Mouse (Mus musculus): ENCODE data around the gene Enox1. TPM values are rescaled to one million over a fixed set of nuclear protein-coding genes. Genes with fewer than 3 reads are reported as not detected.

Gene Enox1
- polyA plus RNA-seq, 1 experiment: 1.1 TPM

DNA sequence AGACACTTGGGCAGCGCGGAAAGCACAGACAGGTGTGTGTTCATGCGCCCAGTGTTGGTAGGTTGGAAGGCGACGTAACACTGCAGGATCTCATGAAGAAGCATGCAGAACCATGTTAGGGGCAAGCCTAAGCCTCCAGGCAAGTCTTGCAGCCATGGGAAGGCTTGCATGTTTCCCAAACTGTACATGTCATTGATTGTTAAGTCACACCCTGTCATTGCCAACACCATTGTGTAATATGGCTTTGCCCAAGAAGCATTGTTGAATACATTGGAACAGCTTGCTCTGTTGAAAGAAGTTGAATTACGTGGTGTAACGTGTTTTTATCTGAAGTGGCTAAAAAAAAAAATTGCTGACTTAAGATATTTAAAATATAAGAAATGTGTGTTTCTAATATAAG, 162.8 kb downstream of the Enox1 start:
- H3K4me3 ChIP-seq (ENCODE audit: insufficient read depth, low read depth, low read length): no peak overlapping the region
- TF ChIP-seq CTCF (conservative IDR thresholded peaks at IDR 0.05; ENCODE audit: insufficient read depth, insufficient read length, low read depth, low read length): no peak
- TF ChIP-seq POLR2A (IDR thresholded peaks at IDR 0.05; ENCODE audit: low read depth, low read length): no peak
- H3K27me3 ChIP-seq (replicated peaks; ENCODE audit: control insufficient read depth, insufficient read depth, low read length): no peaks in the 10 kb centered on the region
- no peaks in the 10 kb centered on the region for H3K36me3 ChIP-seq (ENCODE audit: control insufficient read depth, insufficient read depth, low read length)
- no peak overlapping the region for H3K27ac ChIP-seq (ENCODE audit: insufficient read depth, low read depth, low read length)
- no peak for DNase-seq
- 92% methylated on average over 7 of the region's 7 CpGs for WGBS
- H3K4me1 ChIP-seq (ENCODE audit: control insufficient read depth, insufficient read depth, low read length): no peaks in the 10 kb centered on the region

DNA sequence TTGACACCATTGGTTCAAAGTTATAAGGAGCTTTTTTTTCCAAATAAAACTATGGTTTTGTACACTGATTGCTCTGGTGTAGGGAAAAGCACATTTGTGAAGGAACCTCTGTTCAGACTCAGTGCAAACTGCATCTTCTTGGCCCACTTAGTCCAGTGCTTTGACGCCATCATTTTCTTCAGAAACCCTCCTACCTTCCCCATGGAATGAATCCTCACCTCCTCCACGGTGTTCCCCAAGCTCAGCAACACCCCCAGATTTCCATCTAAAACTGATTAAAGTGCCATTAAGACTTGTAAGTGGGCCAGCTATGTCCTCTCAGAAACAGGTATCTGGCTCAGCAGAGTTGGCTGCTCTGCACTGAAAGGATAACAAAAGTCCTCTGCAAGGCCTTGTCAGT, 167.8 kb downstream of the Enox1 start:
- no peaks in the 10 kb centered on the region for H3K27me3 ChIP-seq (replicated peaks; ENCODE audit: control insufficient read depth, insufficient read depth, low read length)
- no peaks in the 10 kb centered on the region for H3K4me1 ChIP-seq (ENCODE audit: control insufficient read depth, insufficient read depth, low read length)
- no peak overlapping the region for H3K4me3 ChIP-seq (ENCODE audit: insufficient read depth, low read depth, low read length)
- H3K27ac ChIP-seq (ENCODE audit: insufficient read depth, low read depth, low read length): no peak overlapping the region
- 93% methylated on average over 2 of the region's 2 CpGs for WGBS
- no peak for TF ChIP-seq CTCF (conservative IDR thresholded peaks at IDR 0.05; ENCODE audit: insufficient read depth, insufficient read length, low read depth, low read length)
- TF ChIP-seq POLR2A (IDR thresholded peaks at IDR 0.05; ENCODE audit: low read depth, low read length): no peak
- H3K36me3 ChIP-seq (ENCODE audit: control insufficient read depth, insufficient read depth, low read length): no peaks in the 10 kb centered on the region
- DNase-seq: no peak

DNA sequence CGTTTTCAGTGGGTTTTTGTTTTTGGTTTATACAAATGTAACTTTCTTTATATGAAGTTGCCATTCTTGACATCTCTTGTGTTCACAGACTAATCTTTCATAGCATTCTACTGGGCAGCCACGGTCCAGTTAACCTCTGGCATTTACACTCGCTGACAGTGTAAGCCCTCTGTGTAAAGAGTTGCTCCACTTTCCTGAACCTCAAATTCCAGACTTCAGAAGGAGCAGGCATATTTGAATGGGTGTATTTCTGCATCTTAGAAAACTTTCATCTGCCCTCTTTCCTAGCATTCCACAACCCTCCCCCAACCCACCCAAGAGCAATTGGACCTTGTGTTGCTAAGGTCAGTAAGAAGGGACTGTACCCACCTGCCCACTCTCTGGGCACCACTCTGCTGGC, 171.1 kb downstream of the Enox1 start:
- peak; percentile 26 for DNase-seq
- Histone ChIP-seq H3K36me3 (ENCODE audit: control insufficient read depth, insufficient read depth, low read length) (no peaks in the 10 kb centered on the region), H3K4me1 (ENCODE audit: control insufficient read depth, insufficient read depth, low read length) (no peaks in the 10 kb centered on the region), H3K27ac (ENCODE audit: insufficient read depth, low read depth, low read length) (no peak overlapping the region), H3K27me3 (replicated peaks; ENCODE audit: control insufficient read depth, insufficient read depth, low read length) (no peaks in the 10 kb centered on the region), H3K4me3 (ENCODE audit: insufficient read depth, low read depth, low read length) (no peak overlapping the region)
- WGBS: 40% methylated on average over 3 of the region's 3 CpGs
- TF ChIP-seq POLR2A (IDR thresholded peaks at IDR 0.05; ENCODE audit: low read depth, low read length): no peak
- TF ChIP-seq CTCF (conservative IDR thresholded peaks at IDR 0.05; ENCODE audit: insufficient read depth, insufficient read length, low read depth, low read length): no peak

DNA sequence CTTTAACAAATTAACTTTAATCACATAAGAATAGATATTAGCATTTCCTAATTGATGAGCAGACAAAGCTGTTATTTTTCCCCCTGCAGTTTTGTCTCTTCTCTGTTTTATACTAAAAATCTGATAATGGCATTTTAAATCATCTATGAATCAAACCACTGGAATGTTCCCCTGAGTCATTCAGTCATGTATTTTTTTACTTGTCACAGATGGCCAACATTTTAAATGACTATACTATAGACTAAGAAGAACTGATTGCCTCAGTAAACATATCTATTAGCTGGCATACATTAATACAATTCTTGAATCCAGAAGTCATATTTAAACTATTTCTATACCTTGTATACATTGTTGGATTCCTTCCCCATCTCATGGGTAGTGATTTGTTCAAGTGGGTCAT, 173.2 kb downstream of the Enox1 start:
- Histone ChIP-seq H3K4me3 (ENCODE audit: insufficient read depth, low read depth, low read length) (no peak overlapping the region), H3K27me3 (replicated peaks; ENCODE audit: control insufficient read depth, insufficient read depth, low read length) (no peaks in the 10 kb centered on the region), H3K36me3 (ENCODE audit: control insufficient read depth, insufficient read depth, low read length) (no peaks in the 10 kb centered on the region), H3K27ac (ENCODE audit: insufficient read depth, low read depth, low read length) (no peak overlapping the region), H3K4me1 (ENCODE audit: control insufficient read depth, insufficient read depth, low read length) (no peaks in the 10 kb centered on the region)
- TF ChIP-seq POLR2A (IDR thresholded peaks at IDR 0.05; ENCODE audit: low read depth, low read length) (no peak), CTCF (conservative IDR thresholded peaks at IDR 0.05; ENCODE audit: insufficient read depth, insufficient read length, low read depth, low read length) (no peak)
- DNase-seq: no peak

DNA sequence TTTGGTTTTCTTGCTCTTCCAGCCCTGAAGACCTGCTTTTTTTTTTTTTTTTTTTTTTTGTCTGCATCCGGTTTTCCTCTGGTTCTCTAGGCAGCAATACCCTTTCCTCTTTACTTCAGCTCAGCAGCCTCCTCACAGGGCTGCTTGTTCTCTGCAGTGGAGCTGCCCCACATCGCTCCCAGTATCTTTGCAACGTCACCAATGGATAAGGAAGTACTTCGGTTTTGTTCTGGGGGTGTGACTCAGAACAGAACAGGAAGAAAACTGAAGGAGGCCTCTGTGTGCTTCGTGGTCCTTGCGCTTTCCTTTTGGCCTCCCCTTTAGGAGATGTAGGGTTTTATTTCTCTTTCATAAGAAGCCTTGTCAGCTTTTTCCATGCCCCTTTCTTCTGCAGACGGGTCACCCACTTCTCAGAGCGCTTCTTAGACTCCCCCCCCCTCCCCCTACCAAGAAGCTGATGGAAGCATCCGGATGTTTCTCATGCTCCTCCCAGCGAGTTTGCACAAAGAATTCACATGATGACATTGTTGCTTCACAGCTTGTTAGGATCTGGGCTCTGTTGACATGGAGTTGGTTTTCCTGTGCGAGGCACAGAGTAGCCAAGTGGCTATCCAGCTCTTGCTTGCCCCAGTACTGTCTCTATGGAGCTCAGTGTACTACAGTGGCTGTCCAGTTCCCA, 187.2 kb downstream of the Enox1 start:
- Histone ChIP-seq H3K36me3 (ENCODE audit: control insufficient read depth, insufficient read depth, low read length) (no peaks in the 10 kb centered on the region), H3K4me1 (ENCODE audit: control insufficient read depth, insufficient read depth, low read length) (no peaks in the 10 kb centered on the region), H3K4me3 (ENCODE audit: insufficient read depth, low read depth, low read length) (no peak overlapping the region), H3K27ac (ENCODE audit: insufficient read depth, low read depth, low read length) (0 out of 2 replicates have a peak overlapping the region, but pooled peaks have one; percentile 9), H3K27me3 (replicated peaks; ENCODE audit: control insufficient read depth, insufficient read depth, low read length) (no peaks in the 10 kb centered on the region)
- peak; percentile 37 for DNase-seq
- TF ChIP-seq CTCF (conservative IDR thresholded peaks at IDR 0.05; ENCODE audit: insufficient read depth, insufficient read length, low read depth, low read length) (no peak), POLR2A (IDR thresholded peaks at IDR 0.05; ENCODE audit: low read depth, low read length) (no peak)
- WGBS: 51% methylated on average over 11 of the region's 11 CpGs

DNA sequence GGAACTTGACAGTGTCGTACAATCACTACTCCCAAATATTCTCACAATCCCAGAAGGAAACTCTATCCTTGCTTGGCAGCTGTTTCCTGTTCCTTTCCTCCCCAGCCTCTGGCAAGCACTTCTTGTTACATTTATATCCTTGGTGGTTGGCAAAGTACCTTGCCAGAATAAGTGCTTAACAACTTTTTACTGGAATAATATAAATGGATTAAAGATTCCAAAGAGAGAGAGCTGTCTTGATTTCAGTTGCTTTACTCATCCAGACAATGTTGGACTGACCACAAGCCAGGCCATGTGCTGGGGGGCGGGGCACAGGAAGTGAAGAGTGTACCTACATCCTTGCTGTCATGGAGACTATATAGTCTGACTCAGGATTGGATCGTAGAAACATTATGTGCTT, 189.7 kb downstream of the Enox1 start:
- Histone ChIP-seq H3K27me3 (replicated peaks; ENCODE audit: control insufficient read depth, insufficient read depth, low read length) (no peaks in the 10 kb centered on the region), H3K4me3 (ENCODE audit: insufficient read depth, low read depth, low read length) (no peak overlapping the region), H3K27ac (ENCODE audit: insufficient read depth, low read depth, low read length) (no peak overlapping the region), H3K36me3 (ENCODE audit: control insufficient read depth, insufficient read depth, low read length) (no peaks in the 10 kb centered on the region), H3K4me1 (ENCODE audit: control insufficient read depth, insufficient read depth, low read length) (no peaks in the 10 kb centered on the region)
- TF ChIP-seq POLR2A (IDR thresholded peaks at IDR 0.05; ENCODE audit: low read depth, low read length) (no peak), CTCF (conservative IDR thresholded peaks at IDR 0.05; ENCODE audit: insufficient read depth, insufficient read length, low read depth, low read length) (no peak)
- DNase-seq: no peak
- WGBS: 75% methylated on average over 3 of the region's 3 CpGs

DNA sequence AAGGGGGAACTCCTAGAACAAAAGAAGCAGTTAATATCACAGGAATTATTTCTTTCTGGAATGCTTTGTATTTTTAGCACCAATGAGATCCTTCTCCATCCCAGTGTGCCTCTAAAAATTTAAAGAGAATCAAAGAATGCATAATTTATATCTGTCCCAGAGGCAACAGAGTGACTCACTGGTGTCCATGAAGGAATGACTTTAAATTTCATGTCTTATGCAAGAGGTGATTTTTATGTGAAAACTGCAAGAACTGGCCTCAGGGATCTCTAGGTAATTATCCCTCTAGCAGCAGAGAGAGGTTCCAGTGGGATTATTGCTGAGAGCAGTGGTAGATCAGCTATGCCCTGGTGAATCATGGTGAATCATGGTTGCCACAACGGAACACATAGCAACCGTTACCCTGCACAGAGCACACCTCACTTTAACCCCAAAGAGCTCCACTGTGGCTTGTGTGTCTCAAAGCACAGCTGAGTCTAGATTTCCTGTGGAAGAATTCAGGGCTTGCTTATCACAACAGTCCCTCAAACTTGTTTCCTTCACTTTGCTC, 195.3 kb downstream of the Enox1 start:
- Histone ChIP-seq H3K27ac (ENCODE audit: insufficient read depth, low read depth, low read length) (no peak overlapping the region), H3K4me3 (ENCODE audit: insufficient read depth, low read depth, low read length) (no peak overlapping the region), H3K36me3 (ENCODE audit: control insufficient read depth, insufficient read depth, low read length) (no peaks in the 10 kb centered on the region), H3K4me1 (ENCODE audit: control insufficient read depth, insufficient read depth, low read length) (no peaks in the 10 kb centered on the region), H3K27me3 (replicated peaks; ENCODE audit: control insufficient read depth, insufficient read depth, low read length) (no peaks in the 10 kb centered on the region)
- no peak for TF ChIP-seq CTCF (conservative IDR thresholded peaks at IDR 0.05; ENCODE audit: insufficient read depth, insufficient read length, low read depth, low read length)
- no peak for TF ChIP-seq POLR2A (IDR thresholded peaks at IDR 0.05; ENCODE audit: low read depth, low read length)
- no peak for DNase-seq
- WGBS: 87% methylated on average over 2 of the region's 2 CpGs

Data from kidney, adult 2 months (tissue).